Mouse (Mus musculus): Measurements from ENCODE around the gene Tspan10. TPM values are rescaled to one million over a fixed set of nuclear protein-coding genes. Genes with fewer than 3 reads are reported as not detected.

The Tspan10 gene
- total RNA-seq, 4 experiments from 2014 or later: 1.2 TPM; not detected in 3

DNA sequence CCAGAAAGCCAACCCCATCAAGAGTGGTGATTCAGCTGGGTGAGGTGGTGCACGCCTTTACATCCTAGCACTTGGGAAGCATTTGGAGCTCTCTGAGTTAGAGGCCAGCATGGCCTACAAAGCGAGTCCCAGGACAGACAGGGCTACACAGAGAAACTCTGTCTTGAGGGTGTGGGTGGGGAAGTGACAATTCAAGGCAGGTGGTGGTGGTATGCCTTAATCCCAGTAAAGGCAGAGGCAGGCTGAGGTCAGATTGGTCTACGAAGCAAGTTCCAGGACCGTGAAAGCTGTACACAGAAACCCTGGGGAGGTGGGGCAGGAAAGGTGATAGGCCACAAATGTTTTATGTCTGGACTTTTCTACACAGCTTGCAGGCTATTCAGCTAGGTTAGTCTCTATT lies 12.5 kb downstream of the Tspan10 start:
- no peak for DNase-seq (ENCODE audit: low spot score in 2 of 2)

GRCm38 (mm10) chr11:120455413-120455812 lies 13.0 kb downstream of the Tspan10 start:
- DNase-seq (ENCODE audit: low spot score in 2 of 2): no peak

GRCm38 (mm10) chr11:120457370-120457769 lies 14.9 kb downstream of the Tspan10 start:
- DNase-seq (ENCODE audit: low spot score in 2 of 2): no peak

- DNase-seq (ENCODE audit: low spot score in 2 of 2): peak; percentile 45 to 55
Observed at GRCm38 (mm10) chr11:120457772-120458751, 15.6 kb downstream of the Tspan10 start, which contains the start of the genes Oxld1 and Ccdc137. Gene Oxld1, minus strand, starts transcription at chr11:120458068. Gene Ccdc137, plus strand, starts transcription at chr11:120458115.

DNA sequence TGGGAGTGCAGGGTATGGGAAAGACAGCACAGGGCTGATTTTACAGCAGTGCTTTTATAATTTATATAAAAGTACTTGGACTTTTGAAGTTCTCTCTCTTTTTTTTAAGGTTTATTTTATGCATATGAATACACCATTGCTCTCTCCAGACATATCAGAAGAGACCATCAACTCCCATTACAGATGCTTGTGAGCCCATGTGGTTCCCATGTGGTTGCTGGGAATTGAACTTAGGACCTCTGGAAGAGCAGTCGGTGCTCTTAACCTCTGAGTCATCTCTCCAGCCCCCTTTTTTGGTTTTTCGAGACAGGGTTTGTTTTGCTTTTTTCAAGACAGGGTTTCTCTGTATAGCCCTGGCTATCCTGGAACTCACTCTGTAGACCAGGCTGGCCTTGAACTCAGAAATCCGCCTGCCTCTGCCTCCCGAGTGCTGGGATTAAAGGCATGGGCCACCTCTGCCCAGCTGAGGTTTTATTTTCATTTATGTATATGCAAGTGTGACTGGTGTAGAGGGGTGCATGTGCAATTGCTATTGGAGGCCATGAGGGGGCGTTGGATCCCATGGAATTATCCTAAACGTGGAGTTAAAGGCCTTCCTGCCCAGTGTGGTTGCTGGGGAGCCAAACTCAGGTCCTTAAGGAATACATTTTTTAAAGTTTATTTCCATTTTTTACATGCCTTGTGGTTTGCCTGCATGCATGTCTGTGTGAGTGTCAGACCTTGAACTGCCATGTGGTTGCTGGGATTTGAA lies 16.6 kb downstream of the Tspan10 start:
- no peak for DNase-seq (ENCODE audit: low spot score in 2 of 2)

DNA sequence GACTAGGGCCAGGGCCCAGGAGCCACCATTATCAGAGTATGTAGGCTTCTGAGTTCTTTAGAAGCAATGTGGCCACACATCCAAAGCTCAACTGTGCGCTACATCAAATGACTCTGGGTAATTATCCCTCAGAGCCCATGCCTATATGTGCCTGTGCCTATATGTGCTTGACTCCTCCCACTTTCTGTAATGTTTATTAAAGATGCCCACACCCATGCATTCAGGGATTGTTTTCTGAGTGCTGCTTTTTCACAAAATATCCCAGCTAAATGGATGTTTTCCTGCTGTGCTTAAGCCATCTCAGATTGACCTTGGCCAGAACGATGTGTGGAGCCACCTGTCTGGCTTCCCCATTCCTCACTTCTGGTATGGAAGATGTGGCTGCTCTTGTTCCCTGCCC lies 21.1 kb downstream of the Tspan10 start:
- no peak for DNase-seq (ENCODE audit: low spot score in 2 of 2)

DNA sequence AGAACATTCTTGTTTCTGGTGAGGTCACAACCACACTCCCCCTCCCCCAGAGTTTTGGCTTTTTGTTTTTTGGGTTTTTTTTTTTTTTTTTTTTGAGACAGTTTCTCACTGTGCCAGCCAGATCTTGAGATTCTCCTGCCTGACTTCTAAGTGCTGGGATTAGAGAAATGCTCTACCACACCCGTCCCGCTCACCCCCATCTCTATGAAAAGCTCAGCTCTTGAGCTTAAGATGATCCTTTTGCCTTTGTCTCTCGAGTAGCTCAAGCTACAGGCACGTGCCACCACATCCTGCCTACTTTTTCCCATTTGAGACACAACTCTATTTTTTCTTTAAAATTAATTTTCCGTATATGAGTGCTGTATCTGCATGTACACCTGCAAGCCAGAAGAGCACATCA lies 21.9 kb downstream of the Tspan10 start:
- DNase-seq (ENCODE audit: low spot score in 2 of 2): no peak

GRCm38 (mm10) chr11:120465521-120465920 lies 23.1 kb downstream of the Tspan10 start:
- no peak for DNase-seq (ENCODE audit: low spot score in 2 of 2)

- DNase-seq (ENCODE audit: low spot score in 2 of 2): peak; percentile 81 to 85
Observed at GRCm38 (mm10) chr11:120467051-120467735, 24.7 kb downstream of the Tspan10 start, which contains the start of gene Arl16. Gene Arl16, minus strand, starts transcription at chr11:120467607.

- DNase-seq (ENCODE audit: low spot score in 2 of 2): no peak
Observed at GRCm38 (mm10) chr11:120467736-120468092, 25.3 kb downstream of the Tspan10 start.

DNA sequence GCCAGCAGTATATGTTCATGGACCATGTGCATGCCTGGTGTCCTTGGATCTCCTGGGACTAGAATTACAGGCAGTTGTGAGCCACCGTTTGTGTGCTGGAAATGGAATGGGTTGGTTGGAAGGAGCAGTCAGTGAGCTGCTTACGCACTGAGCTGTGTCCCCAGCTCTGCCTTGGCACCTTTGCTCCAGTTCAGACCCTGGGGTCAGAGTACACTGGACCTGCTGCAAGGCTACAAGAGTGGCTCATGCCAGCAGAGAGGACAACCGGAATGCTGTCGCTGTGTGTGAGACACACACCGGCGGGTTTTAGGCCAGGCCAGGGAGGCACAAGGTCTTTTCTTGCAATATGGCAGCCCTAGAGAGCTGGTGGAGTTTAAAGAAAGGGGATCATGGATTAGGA lies 29.6 kb downstream of the Tspan10 start:
- DNase-seq (ENCODE audit: low spot score in 2 of 2): no peak

DNA sequence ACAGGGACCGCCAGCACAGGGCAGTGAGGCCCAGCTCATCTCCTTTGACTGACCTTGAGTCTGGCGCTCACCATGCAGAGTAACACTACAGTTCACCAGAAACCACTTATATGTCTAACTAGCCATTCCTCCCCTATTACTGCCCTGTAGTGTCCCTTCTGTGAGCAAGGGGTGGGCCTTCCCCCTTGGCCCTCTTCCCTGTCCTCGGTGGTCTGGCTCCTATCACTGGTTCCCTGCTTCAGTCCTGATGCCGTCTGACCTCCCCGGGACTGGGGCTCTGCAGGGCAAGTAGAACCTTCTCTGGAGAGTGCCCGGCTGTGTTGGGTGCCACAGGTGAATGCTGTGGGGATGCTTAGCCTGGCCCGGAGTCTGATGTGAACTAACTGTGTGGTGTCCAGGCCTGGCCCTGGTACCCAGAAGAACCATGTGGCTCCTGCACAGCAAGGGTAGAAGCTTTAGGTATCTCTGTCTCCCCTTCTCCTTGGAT lies 41.0 kb downstream of the Tspan10 start:
- DNase-seq (ENCODE audit: low spot score in 2 of 2): no peak

- DNase-seq (ENCODE audit: low spot score in 2 of 2): peak; percentile 76 to 86
Observed at GRCm38 (mm10) chr11:120484265-120484981, 42.0 kb downstream of the Tspan10 start, which contains the start of gene Mrpl12. Gene Mrpl12, plus strand, starts transcription at chr11:120484613.

- no peak for DNase-seq (ENCODE audit: low spot score in 2 of 2)
Observed at GRCm38 (mm10) chr11:120485251-120485650, 42.8 kb downstream of the Tspan10 start.

DNA sequence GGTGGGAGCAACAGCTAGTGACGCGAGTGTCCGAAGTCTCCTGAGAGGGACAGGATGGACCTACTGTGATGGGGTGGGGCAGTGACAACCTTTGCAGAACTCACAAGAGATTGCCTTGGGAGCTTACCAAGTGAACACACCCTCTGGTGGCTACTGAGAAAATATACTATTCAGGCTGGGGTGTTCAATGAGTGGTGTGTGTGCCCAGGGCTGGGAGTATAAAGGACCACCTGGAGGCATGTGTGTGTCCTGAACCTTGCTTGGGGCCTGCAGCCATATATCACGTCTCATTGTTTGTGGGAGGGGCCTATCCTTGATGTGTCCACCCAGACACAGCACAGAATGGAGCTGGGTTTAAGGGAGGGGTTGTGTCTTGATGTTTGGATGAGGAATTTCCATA lies 46.1 kb downstream of the Tspan10 start:
- no peak for DNase-seq (ENCODE audit: low spot score in 2 of 2)

DNA sequence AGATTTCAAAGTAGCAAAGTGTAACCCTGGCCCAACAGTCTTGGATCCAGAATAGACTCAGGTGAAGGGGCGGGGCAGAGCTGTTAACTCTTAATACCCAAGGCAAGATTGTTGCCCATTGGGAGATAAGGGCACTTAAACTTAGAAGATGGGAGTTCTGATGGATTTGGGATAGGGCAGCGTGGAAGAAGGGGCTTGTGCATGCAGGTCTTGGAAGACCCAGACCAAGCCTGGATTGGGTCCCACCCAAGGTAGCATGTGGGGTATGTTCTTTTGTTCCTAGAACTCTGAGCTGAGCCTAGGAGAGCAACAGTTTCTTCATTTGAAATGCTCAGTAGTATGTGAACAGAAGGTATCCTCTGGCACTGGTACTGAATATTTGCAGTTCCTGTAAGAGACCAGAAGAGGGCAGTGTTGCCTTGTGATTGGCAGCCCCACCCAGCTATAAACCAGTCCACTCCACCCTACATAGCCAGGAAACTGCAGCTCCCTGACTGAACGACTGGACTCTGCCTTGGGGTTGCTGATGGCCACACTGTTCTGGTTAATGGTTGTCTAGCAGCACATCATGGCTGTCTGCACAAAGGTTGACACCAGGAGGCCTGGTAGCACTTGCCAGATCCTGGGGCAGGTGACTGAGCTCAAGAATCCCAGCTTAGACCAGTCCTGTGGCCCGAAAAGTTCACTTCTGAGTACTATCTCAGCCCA lies 46.8 kb downstream of the Tspan10 start:
- DNase-seq (ENCODE audit: low spot score in 2 of 2): peak; percentile 27 to 32

GRCm38 (mm10) chr11:120490291-120491046 lies 48.0 kb downstream of the Tspan10 start:
- DNase-seq (ENCODE audit: low spot score in 2 of 2): no peak

DNA sequence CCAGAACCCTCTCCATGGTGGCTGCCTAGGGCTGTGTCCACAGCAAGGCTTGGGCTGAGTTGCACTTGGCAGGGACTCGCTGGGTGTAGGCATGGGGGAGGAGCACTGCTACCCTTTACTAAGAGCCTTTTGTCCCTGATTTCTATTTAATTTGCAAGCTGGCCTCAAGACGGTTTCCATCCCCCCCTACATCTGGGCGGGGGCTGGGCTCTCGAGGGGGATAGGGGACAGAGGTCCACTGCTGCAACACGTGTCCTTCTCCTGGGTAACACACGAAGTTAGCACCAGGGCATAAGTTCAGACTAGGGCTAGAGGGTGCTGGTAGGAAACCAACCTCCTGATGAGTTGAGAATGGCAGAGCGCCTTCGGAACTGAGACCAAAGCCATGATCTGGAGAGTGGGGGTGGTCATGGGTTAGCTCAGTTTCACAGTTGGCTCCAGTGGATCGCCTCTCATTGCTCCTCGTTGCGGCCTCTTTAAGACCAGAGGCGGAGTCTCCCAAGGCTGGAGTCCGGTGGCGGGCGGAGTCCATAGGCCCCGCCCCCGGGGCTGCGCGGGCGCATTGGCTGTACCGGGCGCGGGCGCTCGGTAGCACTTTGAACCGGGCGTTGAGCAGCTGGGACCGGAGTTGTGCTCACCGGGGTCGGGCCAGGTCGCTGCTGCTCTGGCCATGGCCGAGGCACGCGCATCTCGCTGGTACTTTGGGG lies 49.0 kb downstream of the Tspan10 start, which contains the start of gene Slc25a10:
Slc25a10 (plus strand) TSS at position 524 of the 707 bp plus-strand sequence.
- peak; percentile 84 to 87 for DNase-seq (ENCODE audit: low spot score in 2 of 2)

Measured in gastrocnemius, adult 8-10 months (tissue).